Mouse (Mus musculus): ENCODE data around the gene Kdm5c. TPM values are rescaled to one million over a fixed set of nuclear protein-coding genes. Genes with fewer than 3 reads are reported as not detected.

Kdm5c gene
- polyA plus RNA-seq, 1 experiment from 2014 or later = 24.6 TPM

DNA sequence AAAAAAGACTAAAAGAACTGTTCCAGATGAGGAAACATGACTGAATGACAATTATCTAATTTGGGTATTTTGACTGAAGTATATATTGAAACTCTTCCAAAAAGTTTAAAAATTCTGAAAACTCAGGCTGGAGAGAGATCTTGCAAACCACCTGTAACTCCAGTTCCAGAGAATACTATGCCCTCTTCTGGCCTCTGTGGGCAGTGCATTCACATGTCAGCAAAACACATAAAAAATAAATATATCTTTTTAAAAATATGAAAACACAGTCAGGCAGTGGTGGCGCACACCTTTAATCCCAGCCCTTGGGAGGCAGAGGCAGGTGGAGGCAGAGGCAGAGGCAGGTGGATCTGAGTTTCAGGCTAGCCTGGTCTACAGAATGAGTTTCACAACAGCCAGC lies 90.8 kb downstream of the Kdm5c start:
- Histone ChIP-seq H3K4me1 (replicated peaks; ENCODE audit: control insufficient read depth, insufficient read depth, low read length) (0 out of 2 replicates have a peak, but pooled peaks cover 6% of the 10 kb centered on the region), H3K4me2 (replicated peaks) (no peak overlapping the region), H3K9ac (no peak overlapping the region), H3K36me3 (replicated peaks; ENCODE audit: control insufficient read depth, insufficient read depth) (0 out of 2 replicates have a peak, but pooled peaks cover 8% of the 10 kb centered on the region), H3K9me3 (ENCODE audit: control insufficient read depth, low read length) (no peaks in the 10 kb centered on the region), H3K4me3 (replicated peaks; ENCODE audit: low read length) (no peak overlapping the region), H3K27me3 (ENCODE audit: control insufficient read depth, insufficient read depth, low read length) (peaks cover 83% of the 10 kb centered on the region), H3K27ac (no peak overlapping the region)
- DNase-seq (ENCODE audit: low spot score) (no peak), ATAC-seq (ENCODE audit: low FRiP score) (no peak)
- WGBS = 96% methylated on average over 1 of the region's 1 CpGs

Other genes starting within 250 kb of the Kdm5c start
- gene Hsd17b10, start 231.2 kb upstream of the Kdm5c start, polyA plus RNA-seq (2014; fragmentation: Nextera tagmentation; extraction: Ambion mirVana) = 116 and 117 TPM in 2 replicates
- 0.86 and 2.6 TPM in 2 replicates for gene Ribc1, start 216.7 kb upstream of the Kdm5c start, polyA plus RNA-seq (2014; fragmentation: Nextera tagmentation; extraction: Ambion mirVana)
- gene Smc1a, start 216.6 kb upstream of the Kdm5c start, polyA plus RNA-seq (2014; fragmentation: Nextera tagmentation; extraction: Ambion mirVana) = 67.4 and 68.1 TPM in 2 replicates
- gene Iqsec2, start 88.8 kb upstream of the Kdm5c start, polyA plus RNA-seq (2014; fragmentation: Nextera tagmentation; extraction: Ambion mirVana) = 8.4 and 9.5 TPM in 2 replicates
- gene Kantr, start 94.5 kb downstream of the Kdm5c start, polyA plus RNA-seq (2014; fragmentation: Nextera tagmentation; extraction: Ambion mirVana) = 30.3 and 35.4 TPM in 2 replicates
- 39.9 and 40.2 TPM in 2 replicates for gene Tspyl2, start 109.4 kb downstream of the Kdm5c start, polyA plus RNA-seq (2014; fragmentation: Nextera tagmentation; extraction: Ambion mirVana)
- 6.9 and 7.5 TPM in 2 replicates for gene Gpr173, start 135.7 kb downstream of the Kdm5c start, polyA plus RNA-seq (2014; fragmentation: Nextera tagmentation; extraction: Ambion mirVana)